Mouse (Mus musculus) layer of hippocampus, postnatal 14 days (tissue): ENCODE results near the gene Rnf43. TPM values are rescaled to one million over a fixed set of nuclear protein-coding genes. Genes with fewer than 3 reads are reported as not detected.
A peak's percentile ranks its signal among the peaks of the same experiment; 100 is the strongest.

Source experiments
- DNase-seq, 2 experiments: peaks; one replicate each; pipeline ENCODE4 v3.0.0; 2021 to 2022; ENCODE audit warnings: low spot score in 2 of 2, mixed read lengths in 1 of 2
- total RNA-seq, 2 experiments: library from RNA; stranded (reverse); gene quantifications; 2 replicates each; pipeline ENCODE4 v1.2.3; 2021

The Rnf43 gene
- total RNA-seq, 2 experiments from 2014 or later: 2.5 to 4.1 TPM

DNA sequence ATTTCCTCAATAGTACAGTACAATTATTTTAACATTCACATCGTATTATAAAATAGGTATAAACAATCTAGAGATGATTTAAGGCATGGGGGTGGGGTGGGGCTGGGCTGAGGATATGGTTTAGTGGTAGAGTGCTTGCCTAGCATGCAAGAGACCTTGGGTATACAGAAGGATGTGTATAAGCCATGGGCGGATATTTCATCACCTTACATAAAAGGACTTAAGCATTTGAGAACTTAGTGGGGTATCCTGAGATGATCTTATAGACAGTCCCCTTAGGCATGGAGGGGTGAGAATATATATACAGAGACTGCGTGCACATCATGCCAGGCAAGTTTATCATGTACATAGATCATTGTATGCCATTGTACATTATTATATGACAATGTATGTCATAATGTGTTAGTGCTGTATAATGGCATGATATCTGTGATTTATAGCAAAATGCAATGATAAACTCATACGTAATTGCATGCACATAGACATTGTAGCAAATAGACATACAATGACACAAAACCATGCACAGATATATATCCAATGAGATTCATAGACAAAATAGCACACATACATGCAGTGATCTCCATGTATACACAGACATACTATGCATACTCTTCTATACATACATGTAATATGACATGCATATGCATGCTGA lies 96.6 kb downstream of the Rnf43 start:
- no peak for DNase-seq

DNA sequence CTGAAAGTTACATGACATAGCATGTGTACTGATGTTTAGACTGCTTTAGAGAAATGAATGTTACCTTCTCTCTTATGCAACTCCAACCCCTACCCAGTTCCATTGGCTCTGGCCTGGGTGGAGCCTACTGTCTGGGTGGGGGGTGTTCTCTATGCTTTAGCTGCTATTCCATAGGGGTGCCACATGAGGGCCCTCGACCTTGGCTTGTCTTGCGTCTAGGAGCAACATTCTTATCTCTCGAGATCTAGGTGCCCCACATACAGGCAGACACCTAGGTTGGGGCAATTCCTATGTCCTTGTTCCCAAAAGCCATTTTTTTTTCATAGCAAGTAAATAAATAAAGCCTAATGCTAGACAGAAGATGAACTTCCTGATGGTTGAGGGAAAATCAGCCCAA lies 97.1 kb downstream of the Rnf43 start:
- no peak for DNase-seq

DNA sequence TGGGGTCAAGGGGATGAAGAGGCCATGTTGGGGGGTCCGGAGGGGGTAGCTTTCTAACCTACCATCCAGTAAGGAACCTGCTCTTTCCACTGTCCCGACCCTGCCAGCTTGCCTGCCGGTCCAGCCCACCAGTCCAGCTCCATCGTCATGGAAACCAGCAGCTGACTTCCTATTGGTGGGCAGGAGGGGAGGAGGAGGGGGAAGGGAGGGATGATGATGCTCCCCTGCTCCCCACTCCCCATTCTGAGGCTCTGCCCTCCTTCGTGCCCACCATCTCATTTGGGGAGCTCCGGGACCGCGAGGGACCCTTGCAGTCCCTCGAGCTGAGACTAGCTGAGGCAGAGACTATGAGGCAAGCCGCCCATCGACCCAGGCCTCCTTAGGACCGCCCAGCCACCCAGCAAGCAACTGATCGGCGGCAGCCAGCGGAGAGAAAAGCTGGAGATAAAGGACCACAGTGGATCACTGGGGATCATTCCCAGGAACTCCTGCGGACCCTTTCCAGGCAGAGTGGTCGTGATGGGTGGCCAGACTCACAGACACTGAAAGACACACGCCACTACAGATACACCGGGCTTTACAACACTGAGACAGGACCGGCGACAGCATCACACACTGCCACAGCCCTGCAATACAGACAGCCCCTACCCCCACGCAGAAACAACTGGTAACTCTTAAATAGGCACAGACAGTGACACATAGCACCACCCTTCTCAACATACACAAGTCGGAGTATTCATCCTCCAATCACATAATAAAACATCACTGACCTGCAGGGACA lies 98.0 kb downstream of the Rnf43 start, which contains the start of gene Tspoap1:
Gene Tspoap1, plus strand, starts transcription at position 241 of the 781 bp plus-strand sequence.
- DNase-seq: peak; percentile 73 to 87

DNA sequence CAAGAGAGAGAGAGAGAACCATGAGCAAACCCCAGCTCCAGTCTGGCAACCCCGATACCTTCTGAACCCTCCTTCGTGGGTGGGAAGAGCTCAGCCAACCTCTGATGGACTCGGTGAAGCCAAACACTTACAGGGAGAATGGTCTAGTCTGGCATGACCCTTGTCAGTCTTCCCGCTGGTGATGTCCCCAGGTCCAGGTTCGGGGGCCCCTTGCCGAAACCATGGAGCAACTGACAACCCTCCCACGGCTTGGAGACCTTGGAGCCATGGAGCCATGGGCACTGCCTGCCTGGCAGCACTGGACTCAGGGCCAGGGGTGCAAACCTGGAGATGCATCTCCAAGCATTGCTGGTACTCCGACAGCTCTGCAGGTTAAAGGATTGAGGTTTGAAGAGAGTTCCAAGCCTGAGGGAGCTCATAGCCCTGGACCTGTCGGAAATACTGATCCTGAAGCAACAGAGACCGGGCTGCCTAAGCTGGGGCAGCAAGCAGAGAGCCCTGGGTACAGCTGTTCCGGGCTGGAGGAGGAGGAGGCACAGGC lies 98.7 kb downstream of the Rnf43 start:
- DNase-seq: no peak

DNA sequence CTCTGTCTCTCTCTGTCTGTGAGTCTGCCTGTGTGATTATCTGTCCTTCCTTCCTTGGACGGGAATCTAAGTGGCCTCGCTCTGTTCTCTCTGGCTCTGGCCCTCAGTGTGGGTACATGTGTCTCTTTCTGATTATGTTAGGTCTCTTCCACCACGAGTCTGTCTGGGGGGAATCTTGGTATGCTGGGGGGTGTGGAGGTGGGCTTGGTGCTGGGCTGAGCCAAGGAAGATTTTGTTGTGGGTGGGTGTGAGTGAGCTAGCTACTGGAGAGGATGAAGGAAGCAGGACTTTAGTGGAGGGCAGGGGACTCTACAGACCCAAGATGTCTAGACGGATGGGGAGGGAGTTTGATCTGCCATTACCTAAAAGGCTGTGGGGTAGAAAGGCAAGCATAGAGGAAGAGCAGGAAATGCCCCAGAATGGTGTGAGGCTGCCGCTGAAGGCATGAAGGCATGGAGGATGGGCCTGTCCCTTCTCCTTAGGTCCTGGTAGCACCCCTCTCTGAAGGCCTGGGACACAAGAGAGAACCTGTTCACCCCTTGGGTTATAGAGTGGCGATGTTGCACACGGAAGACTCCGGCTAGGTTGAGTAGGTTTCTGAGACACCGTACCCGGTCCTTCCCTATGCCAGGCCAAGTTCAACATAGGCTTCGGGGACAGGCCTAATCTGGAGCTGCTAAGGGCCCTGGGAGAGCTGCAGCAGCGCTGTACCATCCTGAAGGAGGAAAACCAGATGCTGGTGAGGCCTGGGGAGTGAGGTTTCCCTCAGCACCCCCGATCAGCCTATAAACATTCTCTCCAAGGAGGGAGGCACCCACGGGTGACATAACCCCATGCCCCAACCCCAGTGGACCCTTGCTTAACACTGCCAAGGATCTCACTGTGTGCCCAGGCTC lies 99.5 kb downstream of the Rnf43 start:
- DNase-seq: no peak

DNA sequence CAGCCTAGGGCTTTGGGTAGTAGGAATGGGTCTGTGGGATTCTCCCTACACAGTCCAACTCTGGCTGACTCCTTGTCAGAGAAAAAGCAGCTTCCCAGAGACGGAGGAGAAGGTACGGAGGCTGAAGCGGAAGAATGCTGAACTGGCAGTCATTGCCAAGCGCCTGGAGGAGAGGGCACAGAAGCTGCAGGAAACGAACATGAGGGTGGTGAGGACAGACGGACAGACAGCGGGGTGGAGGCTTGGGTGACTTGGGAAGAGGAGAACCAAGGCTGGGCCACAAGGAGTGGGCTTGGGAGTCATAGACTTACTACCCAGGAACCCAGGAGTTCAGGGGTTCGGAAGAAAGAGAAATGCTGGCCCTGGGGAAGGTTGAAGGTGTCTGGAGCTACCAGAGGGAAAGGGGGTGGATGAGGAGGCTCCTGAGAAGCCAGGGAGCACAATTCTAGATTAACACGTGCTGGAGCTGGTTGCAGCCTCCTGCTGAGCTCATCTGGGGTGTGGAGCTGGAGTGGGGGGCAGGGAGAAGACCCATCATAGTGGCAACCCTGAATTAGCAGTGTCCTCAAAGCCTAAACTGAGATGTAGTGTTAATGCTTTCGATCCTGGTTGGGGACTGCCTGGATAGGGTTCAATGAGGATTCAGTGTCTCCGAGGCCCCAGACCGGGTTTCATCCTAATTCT lies 100.3 kb downstream of the Rnf43 start:
- DNase-seq: no peak

DNA sequence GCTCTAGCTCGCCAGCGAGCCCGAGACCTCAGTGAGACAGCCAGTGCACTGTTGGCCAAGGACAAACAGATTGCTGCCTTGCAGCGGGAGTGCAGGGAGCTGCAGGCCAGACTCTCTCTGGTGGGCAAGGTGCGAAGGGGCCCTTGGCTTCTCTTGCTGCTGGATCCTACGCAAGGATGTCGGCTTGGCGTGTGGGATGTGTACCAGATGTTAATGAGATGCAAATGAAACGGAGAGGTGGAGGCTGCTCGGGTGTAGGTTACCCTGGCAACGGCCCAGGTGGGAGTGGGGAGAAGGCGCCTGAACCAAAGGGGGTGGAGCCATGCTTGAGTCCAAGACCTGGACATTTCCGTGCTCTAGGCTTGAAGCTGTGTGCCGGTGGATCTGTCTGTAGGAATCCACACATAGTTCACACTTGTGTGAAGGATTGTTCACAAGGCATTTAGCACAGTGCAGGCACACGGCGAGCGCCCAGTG lies 101.0 kb downstream of the Rnf43 start:
- peak in 1 of 2 experiments; percentile 46 for DNase-seq

DNA sequence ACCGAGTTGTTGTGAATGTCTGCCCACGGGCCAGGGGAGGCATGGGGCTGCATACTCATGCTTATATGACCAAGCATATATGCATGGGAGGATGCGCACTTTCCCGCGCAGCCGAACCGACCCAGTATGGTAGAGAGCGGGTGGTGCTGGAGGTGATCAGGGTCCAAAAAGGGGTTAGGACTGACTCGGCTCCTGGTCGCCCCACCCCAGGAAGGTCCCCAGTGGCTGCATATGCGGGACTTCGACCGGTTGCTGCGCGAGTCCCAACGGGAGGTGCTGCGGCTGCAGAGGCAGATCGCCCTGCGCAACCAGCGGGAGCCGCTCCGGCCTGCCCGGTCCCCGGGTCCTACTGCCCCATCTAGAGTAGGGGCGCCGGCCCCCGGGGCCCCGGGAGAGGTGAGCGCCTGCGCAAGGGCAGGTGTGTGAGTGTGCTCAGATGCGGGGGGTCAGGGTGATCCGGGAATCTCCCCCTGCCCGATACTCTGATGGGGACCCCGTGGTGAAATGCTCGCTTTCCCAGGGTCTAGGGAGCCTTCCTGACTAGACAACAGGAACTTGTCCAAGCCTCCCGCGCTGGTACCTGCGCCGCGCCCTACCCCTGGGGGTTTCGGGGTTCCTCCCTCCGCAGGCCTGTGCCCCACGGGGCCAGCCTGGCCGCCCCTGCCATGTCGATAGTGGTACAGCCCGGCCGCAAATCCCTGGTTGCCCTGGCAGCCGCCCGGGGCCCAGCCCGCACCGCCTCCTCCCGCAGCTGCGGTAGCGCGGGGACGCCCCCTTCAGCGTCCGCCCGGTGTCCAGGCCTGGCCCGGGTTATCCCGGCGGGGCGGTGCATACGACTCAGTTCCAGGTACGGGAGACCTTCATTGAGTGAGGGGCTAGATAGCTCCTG lies 101.7 kb downstream of the Rnf43 start:
- DNase-seq: peak in 1 of 2 experiments; percentile 64

DNA sequence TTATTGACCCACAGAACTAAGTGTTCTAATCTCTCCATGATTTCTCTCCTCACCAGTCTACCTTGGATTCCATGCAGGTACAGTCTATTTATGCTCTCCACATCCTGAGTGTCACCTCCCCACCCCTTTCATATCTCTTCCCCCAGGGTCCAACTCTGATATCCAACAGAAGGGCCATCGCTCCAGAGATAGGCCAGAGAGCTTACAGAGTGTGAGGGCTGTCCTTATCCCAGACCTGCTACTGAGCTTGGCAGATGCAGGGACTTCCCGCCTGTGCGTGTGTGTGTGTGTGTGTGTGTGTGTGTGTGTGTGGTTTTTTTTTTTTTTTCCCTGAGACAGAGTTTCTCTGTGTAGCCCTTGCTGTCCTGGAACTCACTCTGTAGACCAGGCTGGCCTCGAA lies 106.2 kb downstream of the Rnf43 start:
- no peak for DNase-seq

DNA sequence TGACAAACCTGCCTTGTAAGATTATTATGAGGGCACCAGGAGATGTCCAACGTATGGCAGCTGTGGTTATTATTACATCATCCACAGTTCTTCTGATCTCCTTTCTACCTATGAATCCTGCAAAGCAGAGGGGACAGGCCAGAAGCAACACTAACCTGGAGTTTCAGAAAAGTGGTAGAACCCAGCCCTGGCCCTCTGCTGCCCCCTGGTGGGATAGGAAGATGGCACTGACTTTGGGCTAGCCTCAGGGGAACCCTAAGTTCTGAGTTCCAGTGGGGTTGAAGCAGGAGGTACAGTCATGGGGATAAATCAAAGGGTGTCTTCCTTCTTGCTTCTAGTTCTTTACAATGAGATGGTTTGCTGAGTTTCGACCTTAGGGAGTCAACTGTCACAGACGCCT lies 108.5 kb downstream of the Rnf43 start:
- peak in 1 of 2 experiments; percentile 59 for DNase-seq

DNA sequence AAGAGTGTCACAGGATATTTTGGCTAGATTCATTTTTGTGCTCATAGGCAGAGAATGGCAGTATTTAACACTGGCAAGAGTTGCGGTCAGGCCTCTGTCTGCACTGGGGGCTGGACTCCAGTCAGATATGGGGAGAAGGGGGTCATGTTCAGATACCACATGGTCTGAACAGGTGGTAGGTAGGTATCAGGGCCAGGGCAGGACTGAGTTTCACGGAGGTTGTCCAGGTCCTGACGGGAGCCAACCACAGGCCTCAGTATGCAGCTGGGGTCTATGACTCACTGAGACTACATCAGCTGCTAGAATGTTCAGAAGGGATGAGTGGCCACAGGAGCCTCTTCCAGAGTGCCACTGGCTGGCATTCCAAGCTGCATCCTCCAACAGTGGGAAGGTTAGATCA lies 109.8 kb downstream of the Rnf43 start:
- no peak for DNase-seq

DNA sequence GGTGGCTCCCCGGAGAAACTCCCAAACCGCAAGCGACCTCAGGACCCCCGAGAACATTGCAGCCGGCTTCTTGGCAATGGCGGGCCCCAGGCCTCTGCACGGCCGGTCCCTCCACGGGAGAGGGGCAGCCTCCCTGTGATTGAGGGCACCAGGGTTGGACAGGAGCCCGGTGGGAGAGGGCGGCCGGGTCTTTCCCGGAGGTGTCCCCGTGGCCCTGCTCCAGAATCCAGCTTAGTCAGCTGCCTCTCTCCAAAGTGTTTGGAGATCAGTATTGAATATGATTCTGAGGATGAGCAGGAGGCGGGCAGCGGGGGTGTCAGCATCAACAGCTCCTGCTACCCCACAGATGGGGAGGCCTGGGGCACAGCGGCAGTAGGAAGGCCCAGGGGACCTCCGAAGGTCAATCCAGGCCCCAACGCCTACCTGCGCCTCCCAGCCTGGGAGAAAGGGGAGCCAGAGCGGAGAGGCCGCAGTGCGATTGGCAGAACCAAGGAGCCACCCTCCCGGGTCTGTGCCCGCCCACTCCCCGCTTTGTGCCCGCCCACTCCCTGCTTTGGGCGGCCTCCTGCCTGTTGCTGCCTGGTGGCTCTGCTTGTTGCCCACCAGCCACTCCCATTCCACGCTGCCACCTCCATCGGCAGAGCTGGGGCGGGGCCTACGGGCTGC lies 115.7 kb downstream of the Rnf43 start:
- peak in 1 of 2 experiments; percentile 60 for DNase-seq

DNA sequence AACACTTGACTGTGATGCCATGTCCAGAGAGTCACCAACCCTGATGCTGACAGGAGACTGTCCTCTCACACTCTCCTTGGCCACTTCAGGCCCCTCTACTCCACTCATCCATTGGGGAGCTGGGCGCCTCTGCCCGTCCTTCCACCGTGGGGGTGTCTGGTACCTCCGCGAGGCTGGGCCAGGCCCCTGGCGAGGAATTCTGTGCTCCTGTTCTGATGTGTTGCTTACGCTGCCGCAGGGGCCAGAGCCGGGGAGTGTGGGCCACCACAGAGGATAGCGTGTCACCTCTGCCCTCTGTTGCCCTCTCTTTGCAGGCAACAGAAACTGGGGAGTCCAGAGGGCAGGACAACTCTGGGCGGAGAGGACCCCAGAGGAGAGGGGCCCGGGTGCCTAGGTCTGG lies 116.4 kb downstream of the Rnf43 start:
- DNase-seq: no peak

DNA sequence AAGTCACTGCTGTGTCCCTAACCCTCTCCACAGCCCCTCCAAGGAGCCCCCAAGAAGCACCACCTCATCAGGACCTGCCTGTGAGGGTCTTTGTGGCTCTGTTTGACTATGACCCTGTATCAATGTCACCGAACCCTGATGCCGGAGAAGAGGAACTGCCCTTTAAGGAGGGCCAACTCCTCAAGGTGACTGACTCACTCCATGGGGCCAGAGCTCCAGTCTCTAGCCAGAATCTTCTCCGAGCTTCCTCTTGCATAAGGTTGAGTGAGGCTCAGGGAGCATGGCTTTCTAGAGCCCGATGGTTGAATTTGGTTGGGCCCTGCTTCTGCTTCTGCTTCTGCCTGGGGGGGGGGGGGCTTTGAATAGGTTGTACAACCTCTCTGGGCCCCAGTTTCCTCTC lies 116.9 kb downstream of the Rnf43 start:
- DNase-seq: no peak

DNA sequence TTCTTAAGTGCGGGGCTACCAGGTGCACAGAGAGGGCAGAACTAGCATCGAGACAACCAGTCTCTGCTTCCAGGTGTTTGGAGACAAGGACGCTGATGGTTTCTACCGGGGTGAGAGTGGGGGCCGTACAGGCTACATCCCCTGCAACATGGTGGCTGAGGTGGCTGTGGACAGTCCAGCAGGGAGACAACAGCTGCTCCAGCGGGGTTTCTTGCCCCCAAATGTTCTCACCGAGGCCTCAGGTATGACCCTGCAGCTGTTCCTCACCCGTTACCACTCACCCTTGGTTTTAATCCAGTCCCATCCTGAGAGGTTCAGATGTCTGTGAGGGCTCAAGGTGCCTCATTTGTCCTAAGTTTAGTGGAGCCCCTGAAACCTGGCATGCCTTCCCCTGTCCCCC lies 117.6 kb downstream of the Rnf43 start:
- no peak for DNase-seq
